Mouse (Mus musculus): ENCODE measurements around the gene Gm38655.
"Not testable (repeated sequence)": the region's sequence is repeated elsewhere in the genome, so short reads cannot be mapped to it uniquely, and the experiment has no call there.

Gm38655 gene

DNA sequence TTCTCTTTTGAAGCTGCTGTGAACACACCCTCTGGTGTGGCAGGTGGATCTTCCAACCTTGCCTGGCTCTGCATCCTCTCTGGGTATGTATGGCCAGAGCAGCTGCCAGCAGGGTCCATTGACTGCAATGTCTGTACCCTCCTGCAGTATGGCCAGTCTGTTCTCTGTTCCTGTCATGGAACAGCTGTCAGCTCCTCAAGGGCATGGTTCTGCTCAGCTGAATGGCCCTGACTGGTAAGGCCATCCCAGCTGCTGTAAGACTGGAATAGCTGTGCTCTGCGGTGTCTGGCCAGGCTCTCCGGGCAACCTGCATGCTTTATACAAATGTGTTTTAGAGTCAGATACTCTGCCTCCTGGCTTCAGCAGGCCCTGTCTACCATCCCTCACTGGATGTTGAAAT lies 5.6 kb downstream of the Gm38655 start:
- no peak for DNase-seq (ENCODE audit: low spot score in 2 of 2)

DNA sequence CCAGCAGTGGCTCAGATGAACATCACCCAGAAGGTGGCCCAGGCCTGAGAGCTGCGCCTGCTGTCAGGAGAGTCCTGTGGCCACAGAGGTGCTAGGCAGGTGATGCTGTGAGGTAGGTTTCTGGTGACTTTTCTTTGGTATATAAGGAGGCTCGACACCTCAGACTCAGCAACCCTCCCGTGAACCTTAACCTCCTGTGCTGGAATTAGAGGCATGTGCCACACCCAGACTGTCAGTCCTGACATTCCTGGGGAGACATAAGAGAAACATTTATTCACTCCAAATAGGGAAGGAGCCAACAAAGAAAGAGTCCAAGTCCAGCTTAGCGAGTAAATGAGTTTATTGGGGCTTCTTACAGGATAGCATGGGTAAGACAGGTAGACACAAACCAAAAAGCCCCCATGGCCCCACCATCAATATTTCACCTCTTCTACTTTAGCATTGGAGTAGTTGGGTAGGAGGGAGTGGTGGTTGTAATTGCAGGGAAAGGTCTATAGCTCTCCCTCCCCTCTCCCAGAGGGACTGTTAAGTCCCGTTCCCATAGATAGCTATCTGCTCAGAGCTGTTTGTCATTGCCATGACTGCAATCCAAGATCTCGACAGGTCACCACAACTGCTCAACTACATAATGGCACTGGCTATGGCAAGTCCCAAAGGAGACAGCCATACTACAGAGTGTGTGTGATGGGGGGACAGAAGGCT lies 9.2 kb downstream of the Gm38655 start:
- DNase-seq (ENCODE audit: low spot score in 2 of 2), result no peak

DNA sequence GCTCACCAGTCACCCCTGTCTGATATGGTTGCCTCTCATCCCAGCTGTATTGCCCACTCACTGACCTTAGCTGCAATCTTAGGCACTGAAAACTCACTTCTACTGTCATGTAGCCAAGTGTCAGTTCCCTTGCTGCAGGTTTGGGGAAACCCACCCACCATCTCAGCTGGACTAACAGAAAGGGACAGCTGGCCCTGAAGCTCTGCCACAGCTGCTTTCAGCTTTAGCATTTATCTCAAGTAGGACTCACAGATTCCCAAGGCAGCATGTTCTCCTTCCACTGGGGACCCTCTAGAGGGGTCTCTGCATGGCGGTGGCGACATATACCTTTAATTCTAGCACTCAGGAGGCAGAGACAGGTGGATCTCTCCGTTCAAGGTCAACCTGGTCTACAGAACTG lies 10.5 kb downstream of the Gm38655 start:
- DNase-seq (ENCODE audit: low spot score in 2 of 2), result no peak

DNA sequence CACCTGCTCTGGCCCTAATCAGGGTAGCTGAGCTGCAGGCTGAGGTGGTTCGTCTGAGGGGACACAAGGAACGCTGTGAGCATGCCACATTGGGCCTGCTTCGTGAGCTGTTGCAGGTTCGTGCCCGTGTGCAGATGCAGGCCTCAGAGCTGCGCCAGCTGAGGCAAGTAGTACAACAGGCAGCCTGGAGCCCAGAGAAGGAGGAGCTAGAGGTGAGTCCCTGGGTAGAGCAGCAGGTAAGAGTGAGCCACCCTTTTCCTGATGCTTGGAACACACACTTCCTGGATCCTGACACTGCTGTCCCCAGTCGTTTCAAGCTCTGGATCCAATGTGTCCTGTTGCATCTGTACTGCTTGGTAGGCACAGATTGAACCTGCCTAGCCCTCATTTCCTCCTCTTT lies 11.9 kb downstream of the Gm38655 start:
- DNase-seq (ENCODE audit: low spot score in 2 of 2), result no peak

DNA sequence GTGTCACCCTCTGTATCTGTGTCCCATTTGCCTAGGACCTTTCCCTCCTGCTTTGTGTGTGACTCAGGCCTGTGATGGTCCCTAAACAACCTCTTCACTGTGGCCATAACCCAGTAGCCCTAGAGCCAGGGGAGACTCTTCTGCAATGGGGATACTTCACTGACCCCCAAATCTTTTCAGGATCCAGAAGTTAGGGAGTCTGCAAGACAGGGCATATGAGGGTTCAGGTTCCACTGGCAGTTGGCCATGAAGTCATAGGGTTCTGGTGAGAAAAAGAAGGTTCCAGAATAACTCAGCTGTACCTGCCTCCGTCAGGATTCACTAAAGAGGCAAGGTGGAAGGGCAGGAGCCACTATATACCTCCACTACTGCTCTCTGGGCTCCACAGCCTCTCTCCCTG lies 13.1 kb downstream of the Gm38655 start, which contains the start of gene Ccdc154:
Ccdc154 (plus strand) TSS at position 301 of the 400 bp plus-strand sequence.
- no peak for DNase-seq (ENCODE audit: low spot score in 2 of 2)

DNA sequence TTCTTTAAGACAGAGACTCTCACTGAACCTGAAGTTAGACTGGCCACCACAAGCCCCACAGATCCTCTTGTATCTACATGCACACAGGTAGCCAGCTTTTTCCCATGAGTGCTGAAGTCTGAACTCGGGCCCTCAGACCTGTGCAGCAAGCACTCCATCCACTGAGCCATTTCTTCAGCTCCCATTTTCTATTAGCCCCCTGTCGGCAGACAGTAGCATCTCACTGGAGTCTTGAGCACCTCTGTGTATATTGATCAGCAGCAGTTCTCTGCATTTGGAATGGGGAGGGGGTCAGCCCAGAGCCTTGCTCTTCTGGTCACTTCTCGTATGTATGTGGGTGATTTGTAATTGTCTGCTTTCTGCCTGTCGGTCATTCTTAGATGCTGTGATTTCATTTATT lies 35.3 kb downstream of the Gm38655 start:
- no peak for DNase-seq (ENCODE audit: low spot score in 2 of 2)

DNA sequence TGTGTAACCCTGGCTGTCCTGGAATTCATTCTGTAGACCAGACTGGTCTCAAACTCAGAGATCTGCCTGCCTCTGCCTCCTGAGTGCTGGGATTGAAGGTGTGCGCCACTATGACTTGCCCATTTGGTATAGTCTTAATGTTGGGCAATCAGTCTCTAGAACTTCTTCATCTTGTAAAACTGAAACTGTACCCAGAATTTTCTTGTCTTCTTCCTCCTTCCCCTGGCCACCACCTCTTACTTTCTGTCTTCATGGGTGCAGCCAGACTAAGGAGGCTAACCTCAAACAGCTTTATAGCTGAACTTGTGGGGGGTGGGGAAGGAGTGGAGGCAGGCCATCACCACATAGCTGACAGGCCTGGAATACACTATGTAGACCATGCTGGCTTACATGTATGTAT lies 36.5 kb downstream of the Gm38655 start:
- DNase-seq (ENCODE audit: low spot score in 2 of 2), result no peak

DNA sequence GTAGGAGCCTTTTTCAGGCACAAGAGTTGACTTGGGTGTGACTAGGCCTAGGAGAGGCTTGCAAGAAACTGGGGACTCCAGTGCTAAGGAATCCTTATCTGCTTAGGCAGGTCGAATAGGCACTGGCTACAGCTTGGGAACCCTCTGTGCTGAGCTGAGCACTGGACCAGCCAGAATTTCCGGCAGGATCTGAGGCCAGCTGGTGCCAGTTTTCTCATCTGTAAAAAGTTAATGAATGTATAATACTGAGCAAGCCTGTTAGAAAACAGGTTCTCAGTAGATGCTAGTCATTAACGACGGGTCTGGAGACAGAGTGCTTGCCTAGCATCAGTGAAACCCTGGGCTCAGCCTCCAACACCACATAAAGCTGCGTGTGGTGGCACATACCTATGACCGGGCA lies 39.6 kb downstream of the Gm38655 start:
- DNase-seq (ENCODE audit: low spot score in 2 of 2), result no peak

DNA sequence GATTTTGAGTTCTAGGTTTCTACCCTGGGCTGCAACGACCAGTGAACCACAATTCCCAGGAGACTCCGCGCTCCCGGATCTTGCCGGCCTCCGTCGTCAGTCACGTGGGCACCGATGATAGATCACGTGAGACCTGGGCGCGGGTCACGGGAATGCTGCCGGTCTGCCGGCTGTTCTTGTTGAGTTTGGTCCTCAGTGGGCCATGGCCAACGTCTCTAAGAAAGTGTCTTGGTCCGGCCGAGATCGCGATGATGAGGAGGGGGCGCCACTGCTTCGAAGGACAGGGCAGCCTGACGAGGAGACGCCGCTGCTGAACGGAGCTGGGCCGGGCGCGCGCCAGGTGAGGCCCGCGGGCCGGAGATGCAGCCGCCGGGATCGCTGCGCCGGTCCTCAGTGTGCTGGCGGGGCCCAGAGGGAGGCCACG lies 42.0 kb downstream of the Gm38655 start, which contains the start of gene Clcn7:
Clcn7 (plus strand) TSS at position 117 of the 424 bp plus-strand sequence.
- DNase-seq (ENCODE audit: low spot score in 2 of 2), result peak; percentile 95

DNA sequence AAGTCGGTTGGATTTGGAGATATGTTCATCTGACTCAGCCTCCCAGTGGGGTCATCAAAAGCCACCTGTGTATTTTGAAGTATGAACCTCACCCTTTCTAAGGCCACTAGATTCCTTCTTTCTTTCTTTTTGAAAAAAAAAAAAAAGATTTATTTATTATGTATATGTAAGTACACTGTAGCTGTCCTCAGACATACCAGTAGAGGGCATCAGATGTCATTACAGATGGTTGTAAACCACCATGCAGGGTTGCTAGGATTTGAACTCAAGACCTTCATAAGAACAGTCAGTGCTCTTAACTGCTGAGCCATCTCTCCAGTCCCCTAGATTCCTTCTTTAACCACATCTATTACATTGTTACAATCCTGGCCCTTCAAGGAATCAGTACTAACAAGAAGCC lies 45.2 kb downstream of the Gm38655 start:
- no peak for DNase-seq (ENCODE audit: low spot score in 2 of 2)

DNA sequence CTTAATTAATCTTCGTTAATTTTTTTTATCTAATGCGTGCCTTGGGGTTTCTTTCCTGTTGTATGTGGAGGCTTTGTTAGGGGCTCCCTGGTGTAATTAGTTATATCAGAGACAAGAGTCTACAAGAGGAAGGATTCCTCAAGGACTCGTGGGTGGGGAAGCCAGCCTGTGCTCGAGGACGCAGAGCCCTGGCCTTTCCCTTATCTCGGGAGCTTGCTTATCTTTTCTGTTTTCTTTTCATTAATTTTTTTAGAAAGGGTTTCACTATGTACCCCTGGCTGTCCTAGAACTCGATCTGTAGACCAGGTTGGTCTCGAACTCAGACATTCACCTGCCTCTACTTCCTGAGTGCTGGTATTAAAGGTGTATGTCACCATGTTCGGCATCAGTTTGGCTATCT lies 47.6 kb downstream of the Gm38655 start:
- DNase-seq (ENCODE audit: low spot score in 2 of 2), result no peak

DNA sequence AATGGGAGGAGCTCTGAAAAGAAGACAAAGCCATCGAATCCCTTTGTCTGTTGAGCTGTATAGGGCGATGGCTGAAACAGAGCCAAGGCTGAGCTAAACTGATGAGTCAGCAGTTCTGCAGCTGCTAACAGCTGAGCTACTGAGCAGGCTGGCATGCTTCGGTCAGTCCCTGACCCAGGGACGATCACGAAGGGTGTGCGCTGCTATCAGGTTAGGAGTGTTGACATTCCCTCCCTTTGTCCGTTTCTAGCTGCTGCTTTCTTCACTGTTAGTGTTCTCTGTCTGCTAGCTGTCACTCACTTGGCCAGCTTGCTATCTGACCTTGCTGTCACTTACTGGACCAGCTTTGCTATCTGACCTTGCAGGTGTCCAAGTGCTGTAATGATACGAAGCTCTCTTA lies 48.2 kb downstream of the Gm38655 start:
- no peak for DNase-seq (ENCODE audit: low spot score in 2 of 2)

DNA sequence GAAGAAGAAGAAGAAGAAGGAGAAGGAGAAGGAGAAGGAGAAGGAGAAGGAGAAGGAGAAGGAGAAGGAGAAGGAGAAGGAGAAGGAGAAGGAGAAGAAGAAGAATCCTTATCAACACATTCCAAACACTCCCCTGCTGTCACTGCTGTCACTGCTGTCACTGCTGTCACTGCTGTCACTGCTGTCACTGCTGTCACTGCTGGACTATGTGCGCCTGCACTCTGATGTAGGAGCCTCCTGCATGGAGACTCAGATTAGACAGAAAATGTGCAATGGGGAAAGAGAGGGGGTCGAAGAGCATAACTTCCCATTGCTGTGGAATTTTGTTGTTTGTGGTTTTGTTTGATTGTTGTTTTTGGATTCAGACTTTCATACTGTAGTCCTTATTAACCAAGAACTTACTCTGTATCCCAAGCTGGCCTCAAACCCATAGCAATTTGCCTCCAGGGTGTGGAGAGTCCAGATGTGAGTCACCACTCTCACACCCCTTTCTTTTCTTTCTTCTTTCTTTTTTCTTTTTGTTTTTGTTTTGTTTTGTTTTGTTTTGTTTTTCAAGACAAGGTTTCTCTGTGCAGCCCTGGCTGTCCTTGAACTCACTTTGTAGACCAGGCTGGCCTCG lies 49.7 kb downstream of the Gm38655 start:
- DNase-seq (ENCODE audit: low spot score in 2 of 2), result not testable (repeated sequence)

DNA sequence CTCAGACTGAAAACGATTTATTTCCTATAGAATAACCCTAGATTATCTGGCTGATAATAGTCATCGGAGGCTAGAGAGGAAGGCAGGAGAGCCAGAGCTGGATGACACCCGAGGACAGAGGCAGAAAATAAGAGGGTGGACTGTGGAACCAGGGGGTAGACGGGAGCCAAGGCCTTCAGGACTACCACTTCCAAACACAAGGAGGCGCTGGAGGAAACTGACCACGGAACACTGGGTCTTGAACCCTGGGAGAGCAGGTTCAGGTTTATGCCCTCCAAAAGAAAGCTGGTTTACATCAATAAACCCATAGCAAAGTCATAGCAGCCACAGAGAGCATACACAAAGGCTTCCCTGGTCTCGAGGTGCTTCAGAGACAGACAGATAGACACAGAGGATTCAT lies 51.3 kb downstream of the Gm38655 start:
- no peak for DNase-seq (ENCODE audit: low spot score in 2 of 2)
